Mouse (Mus musculus) kidney, embryonic 14.5 days (tissue): Measurements from ENCODE around the gene Dnttip1. TPM values are rescaled to one million over a fixed set of nuclear protein-coding genes. Genes with fewer than 3 reads are reported as not detected.

Source experiments
- ATAC-seq: fragments of 200-750 bp; cut with Nextera tagmentation; 2 replicates; pipeline ENCODE4 v1.8.0; 2017; ENCODE audit warnings: moderate number of reproducible peaks, mild to moderate bottlenecking, moderate TSS enrichment, moderate library complexity; ENCODE audit not compliant: low FRiP score, low TSS enrichment
- H3K27ac ChIP-seq: fragments of 300-500 bp; sonication (generic); 2 replicates; pipeline ENCODE4 v1.5.1; 2014; ENCODE audit warnings: low read depth, mild to moderate bottlenecking, low read length, moderate library complexity, mixed read lengths
- H3K27me3 ChIP-seq: fragments of 300-500 bp; sonication (generic); 2 replicates; pipeline ENCODE4 v1.6.1; 2014; ENCODE audit warnings: mild to moderate bottlenecking, low read length; ENCODE audit not compliant: control insufficient read depth, insufficient read depth
- H3K36me3 ChIP-seq: fragments of 300-500 bp; sonication (generic); 2 replicates; pipeline ENCODE4 v1.6.1; 2014; ENCODE audit warnings: low read length, mixed read lengths; ENCODE audit not compliant: control insufficient read depth, insufficient read depth
- H3K4me1 ChIP-seq: fragments of 300-500 bp; sonication (generic); 2 replicates; pipeline ENCODE4 v1.6.1; 2014; ENCODE audit warnings: low read length, mixed read lengths; ENCODE audit not compliant: control insufficient read depth, insufficient read depth
- H3K4me2 ChIP-seq: fragments of 300-500 bp; sonication (generic); replicated peaks from 2 replicates; pipeline ENCODE4 v1.6.1; 2014; ENCODE audit warnings: low read depth, mild to moderate bottlenecking, low read length
- H3K4me3 ChIP-seq: fragments of 300-500 bp; sonication (generic); 2 replicates; pipeline ENCODE4 v1.5.1; 2014; ENCODE audit warnings: mild to moderate bottlenecking, low read length
- H3K9ac ChIP-seq: fragments of 300-500 bp; sonication (generic); 2 replicates; pipeline ENCODE4 v1.6.1; 2014; ENCODE audit warnings: low read depth, mild to moderate bottlenecking, low read length, moderate library complexity
- H3K9me3 ChIP-seq: fragments of 300-500 bp; sonication (generic); 2 replicates; pipeline ENCODE4 v1.6.1; 2016; ENCODE audit warnings: low read length; ENCODE audit not compliant: control insufficient read depth
- WGBS: fragments of 180-500 bp; shearing (Covaris S2); extraction: QIAGEN DNeasy Blood & Tissue Kit; methylation state at CpG from one replicate; pipeline ENCODE4 v1.1.7; 2014; 5-methylcytosine and 5-hydroxymethylcytosine counted together
- polyA plus RNA-seq: library from polyadenylated mRNA; unstranded; fragments of >200 nt; fragmentation: Nextera tagmentation; extraction: Ambion mirVana; gene quantifications from 2 replicates; pipeline ENCODE4 v1.2.1, GENCODE M21; 2014

Dnttip1 gene
- polyA plus RNA-seq, 1 experiment from 2014 or later, result 70.8 TPM

- no peaks in the 10 kb centered on the region for H3K9me3 ChIP-seq
- H3K4me2 ChIP-seq, result no peak overlapping the region
- no peak overlapping the region for H3K4me3 ChIP-seq
- H3K4me1 ChIP-seq, result peaks cover 14% of the 10 kb centered on the region
- no peaks in the 10 kb centered on the region for H3K27me3 ChIP-seq
- H3K27ac ChIP-seq, result no peak overlapping the region
- H3K9ac ChIP-seq, result no peak overlapping the region
- WGBS, result 81% methylated on average over 14 of the region's 14 CpGs
- no peak for ATAC-seq
- peaks cover 25% of the 10 kb centered on the region for H3K36me3 ChIP-seq
Observed at GRCm38 (mm10) chr2:164773229-164773988, 27.6 kb downstream of the Dnttip1 start.

- Histone ChIP-seq H3K27me3 (no peaks in the 10 kb centered on the region), H3K36me3 (peaks cover 25% of the 10 kb centered on the region), H3K4me3 (no peak overlapping the region), H3K9ac (no peak overlapping the region), H3K4me2 (no peak overlapping the region), H3K4me1 (peaks cover 14% of the 10 kb centered on the region), H3K9me3 (no peaks in the 10 kb centered on the region), H3K27ac (no peak overlapping the region)
- 87% methylated on average over 5 of the region's 5 CpGs for WGBS
- no peak for ATAC-seq
Observed at GRCm38 (mm10) chr2:164773989-164774364, 28.2 kb downstream of the Dnttip1 start.

- no peak overlapping the region for H3K4me2 ChIP-seq
- peaks cover 22% of the 10 kb centered on the region for H3K36me3 ChIP-seq
- no peak overlapping the region for H3K4me3 ChIP-seq
- H3K9me3 ChIP-seq, result no peaks in the 10 kb centered on the region
- no peak overlapping the region for H3K27ac ChIP-seq
- WGBS, result 82% methylated on average over 6 of the region's 6 CpGs
- no peak overlapping the region for H3K9ac ChIP-seq
- no peak for ATAC-seq
- no peaks in the 10 kb centered on the region for H3K27me3 ChIP-seq
- peaks cover 11% of the 10 kb centered on the region for H3K4me1 ChIP-seq
Observed at GRCm38 (mm10) chr2:164776130-164776529, 30.3 kb downstream of the Dnttip1 start.

DNA sequence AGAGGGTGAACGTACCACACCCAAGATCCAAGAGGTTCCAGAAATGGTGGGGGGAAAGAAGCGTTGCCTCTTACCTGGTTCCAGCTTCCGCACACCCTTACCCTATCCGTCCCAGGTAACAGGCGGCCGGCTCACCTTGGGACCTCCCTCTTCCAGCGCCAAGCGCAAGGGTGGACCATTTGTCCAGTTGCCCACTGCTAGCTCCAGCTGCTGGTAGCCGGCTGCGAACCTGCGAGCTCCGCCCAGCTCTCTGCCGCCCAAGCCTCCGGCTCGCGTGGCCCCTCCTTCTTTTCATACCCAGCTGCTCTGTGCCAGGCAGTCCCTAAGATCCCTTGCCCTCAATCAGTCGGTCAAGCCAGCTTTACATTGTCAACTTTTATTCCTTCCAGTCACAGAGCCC lies 31.0 kb downstream of the Dnttip1 start:
- 65% methylated on average over 17 of the region's 17 CpGs for WGBS
- H3K27me3 ChIP-seq, result no peaks in the 10 kb centered on the region

GRCm38 (mm10) chr2:164777246-164778014 lies 31.6 kb downstream of the Dnttip1 start:
- Histone ChIP-seq H3K36me3 (peaks cover 10% of the 10 kb centered on the region; the same call in 1 of the 2 replicates), H3K27me3 (no peaks in the 10 kb centered on the region), H3K4me1 (no peaks in the 10 kb centered on the region), H3K4me2 (no peak overlapping the region), H3K9ac (no peak overlapping the region), H3K9me3 (no peaks in the 10 kb centered on the region), H3K27ac (no peak overlapping the region), H3K4me3 (no peak overlapping the region)
- no peak for ATAC-seq
- 83% methylated on average over 30 of the region's 30 CpGs for WGBS

More for the DNA sequence above, 31.0 kb downstream of the Dnttip1 start:
- H3K4me2 ChIP-seq, result no peak overlapping the region
- H3K4me3 ChIP-seq, result no peak overlapping the region
- no peak overlapping the region for H3K9ac ChIP-seq
- H3K9me3 ChIP-seq, result no peaks in the 10 kb centered on the region
- H3K4me1 ChIP-seq, result peaks cover 5% of the 10 kb centered on the region; the same call in 1 of the 2 replicates
- no peak overlapping the region for H3K27ac ChIP-seq
- peaks cover 16% of the 10 kb centered on the region for H3K36me3 ChIP-seq
- ATAC-seq, result no peak

GRCm38 (mm10) chr2:164778015-164778287 lies 32.2 kb downstream of the Dnttip1 start:
- peaks cover 5% of the 10 kb centered on the region; the same call in 1 of the 2 replicates for H3K36me3 ChIP-seq
- no peaks in the 10 kb centered on the region for H3K9me3 ChIP-seq
- H3K4me2 ChIP-seq, result no peak overlapping the region
- H3K4me1 ChIP-seq, result no peaks in the 10 kb centered on the region
- no peak overlapping the region for H3K4me3 ChIP-seq
- no peak for ATAC-seq
- no peak overlapping the region for H3K27ac ChIP-seq
- 94% methylated on average over 11 of the region's 11 CpGs for WGBS
- no peak overlapping the region for H3K9ac ChIP-seq
- H3K27me3 ChIP-seq, result no peaks in the 10 kb centered on the region

- 74% methylated on average over 7 of the region's 7 CpGs for WGBS
- H3K27ac ChIP-seq, result no peak overlapping the region
- no peaks in the 10 kb centered on the region for H3K27me3 ChIP-seq
- ATAC-seq, result no peak
- H3K9me3 ChIP-seq, result no peaks in the 10 kb centered on the region
- H3K4me2 ChIP-seq, result no peak overlapping the region
- H3K36me3 ChIP-seq, result no peaks in the 10 kb centered on the region
- no peaks in the 10 kb centered on the region for H3K4me1 ChIP-seq
- H3K9ac ChIP-seq, result no peak overlapping the region
- no peak overlapping the region for H3K4me3 ChIP-seq
Observed at GRCm38 (mm10) chr2:164778809-164779208, 33.0 kb downstream of the Dnttip1 start.

GRCm38 (mm10) chr2:164779481-164780086 lies 33.8 kb downstream of the Dnttip1 start, which contains the start of gene Tnnc2:
TSS of gene Tnnc2 (minus strand) at chr2:164779967.
- H3K36me3 ChIP-seq, result no peaks in the 10 kb centered on the region
- no peaks in the 10 kb centered on the region for H3K9me3 ChIP-seq
- H3K4me3 ChIP-seq, result no peak within 1 kb of the TSS
- no peak within 1 kb of the TSS for H3K9ac ChIP-seq
- ATAC-seq, result no peak
- H3K4me2 ChIP-seq, result no peak within 1 kb of the TSS
- no peak within 1 kb of the TSS for H3K27ac ChIP-seq
- 68% methylated on average over 8 of the region's 8 CpGs for WGBS
- peaks cover under 1% of the 10 kb centered on the region; the same call in 1 of the 2 replicates for H3K4me1 ChIP-seq
- H3K27me3 ChIP-seq, result no peaks in the 10 kb centered on the region

- Histone ChIP-seq H3K4me1 (peaks cover 10% of the 10 kb centered on the region; the same call in 1 of the 2 replicates), H3K9ac (no peak overlapping the region), H3K4me2 (no peak overlapping the region), H3K27ac (no peak overlapping the region), H3K9me3 (no peaks in the 10 kb centered on the region), H3K27me3 (no peaks in the 10 kb centered on the region), H3K36me3 (no peaks in the 10 kb centered on the region), H3K4me3 (no peak overlapping the region)
- 74% methylated on average over 4 of the region's 4 CpGs for WGBS
- ATAC-seq, result no peak
Observed at GRCm38 (mm10) chr2:164781876-164782275, 36.1 kb downstream of the Dnttip1 start.
